Mouse (Mus musculus) ovary, postnatal 36 days (tissue): ENCODE results near the gene U2af2.
A peak's percentile ranks its signal among the peaks of the same experiment; 100 is the strongest.

ENCODE experiments used
- DNase-seq: peaks from one replicate; pipeline ENCODE4 v3.0.0; 2022; ENCODE audit warnings: low spot score, mixed read lengths

The U2af2 gene

DNA sequence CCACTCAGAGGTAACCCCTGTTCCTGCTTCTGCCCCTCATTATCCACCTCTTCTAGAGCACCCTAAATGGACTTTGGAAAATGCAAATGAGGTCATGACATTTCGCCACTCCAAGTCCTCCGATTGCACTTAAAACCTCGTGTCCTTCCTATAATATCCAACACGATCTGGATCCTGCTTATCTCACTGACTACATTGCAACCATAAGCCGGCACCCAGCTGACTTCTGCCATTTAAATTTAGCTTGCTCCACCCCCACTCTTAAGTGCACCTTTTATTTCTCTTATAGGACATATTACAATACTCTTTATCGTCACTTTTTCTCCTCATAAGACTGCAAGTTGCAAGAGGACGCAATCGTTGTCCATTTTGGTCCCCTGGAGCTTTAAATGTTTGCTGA, 24.5 kb upstream of the U2af2 start:
- no peak for DNase-seq

DNA sequence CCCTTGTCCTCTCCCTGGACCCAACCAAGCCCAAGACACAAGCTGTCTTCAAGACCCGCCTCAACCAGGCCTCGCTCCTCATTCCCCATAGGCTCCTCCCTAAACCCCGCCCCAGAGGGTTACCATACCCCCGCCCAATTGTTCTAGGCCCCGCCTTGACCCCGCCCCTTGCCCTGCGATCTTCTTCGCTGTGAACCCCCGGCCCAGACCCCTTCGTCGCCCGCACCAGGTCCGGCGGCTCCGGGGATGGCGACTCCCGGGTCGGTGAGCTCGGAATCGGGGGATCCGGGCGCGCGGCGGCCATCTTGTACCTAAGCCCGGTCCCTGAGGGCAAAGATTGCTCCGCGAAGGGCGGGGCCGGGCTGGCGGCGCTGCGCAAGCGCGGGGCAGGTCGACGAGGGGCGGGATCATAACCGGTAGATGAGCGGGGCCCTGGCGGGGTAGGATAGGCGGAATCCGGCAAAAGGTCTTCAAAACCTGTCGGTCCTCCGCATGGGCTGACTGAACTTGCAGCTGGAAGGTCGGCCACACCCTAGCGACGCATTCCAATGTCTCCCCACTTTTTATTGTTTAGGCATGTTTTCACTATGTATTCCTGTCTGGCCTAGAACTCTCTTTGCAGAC, 23.7 kb upstream of the U2af2 start, which contains the start of gene Zfp784:
TSS of gene Zfp784 (minus strand) at position 338 of the 624 bp plus-strand sequence.
- DNase-seq, result peak; percentile 94

DNA sequence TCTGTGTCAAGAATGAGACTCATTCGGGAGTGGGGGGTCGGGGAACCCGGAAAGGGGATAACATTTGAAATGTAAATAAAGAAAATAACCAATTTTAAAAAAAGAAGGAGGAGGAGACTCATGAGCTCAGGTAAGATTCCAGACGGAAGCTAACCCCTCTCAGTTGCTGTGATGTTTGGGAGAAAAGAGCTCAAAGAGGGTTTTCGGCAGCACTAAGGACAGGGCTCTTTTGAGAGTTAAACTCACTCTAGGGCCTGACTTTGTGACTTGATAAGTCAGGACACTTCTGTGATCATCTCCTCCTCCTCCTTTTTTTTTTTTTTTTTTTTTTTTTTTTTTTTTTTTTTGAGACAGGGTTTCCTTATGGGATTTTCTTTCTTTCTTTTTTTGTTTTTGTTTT, 23.0 kb upstream of the U2af2 start:
- DNase-seq, result no peak

DNA sequence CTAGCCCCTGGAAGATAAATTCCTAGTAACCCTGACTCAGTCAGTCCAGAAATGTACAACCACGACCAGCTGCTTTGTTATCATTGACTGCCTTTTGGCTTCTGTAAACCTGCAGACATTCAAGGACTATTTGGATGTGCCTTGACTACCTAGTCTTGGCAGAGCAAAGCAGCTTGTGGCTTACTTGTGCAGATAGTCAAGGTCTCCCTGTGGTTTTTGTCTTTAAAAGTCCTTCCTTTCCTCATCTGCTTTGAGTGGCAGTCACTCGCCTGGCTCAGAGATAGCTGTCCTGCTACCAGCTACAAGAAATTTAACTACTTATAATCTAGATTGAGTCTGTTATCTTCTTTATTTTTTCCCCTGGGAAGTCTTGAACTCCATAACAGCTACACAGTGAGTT, 17.0 kb upstream of the U2af2 start:
- DNase-seq, result no peak

DNA sequence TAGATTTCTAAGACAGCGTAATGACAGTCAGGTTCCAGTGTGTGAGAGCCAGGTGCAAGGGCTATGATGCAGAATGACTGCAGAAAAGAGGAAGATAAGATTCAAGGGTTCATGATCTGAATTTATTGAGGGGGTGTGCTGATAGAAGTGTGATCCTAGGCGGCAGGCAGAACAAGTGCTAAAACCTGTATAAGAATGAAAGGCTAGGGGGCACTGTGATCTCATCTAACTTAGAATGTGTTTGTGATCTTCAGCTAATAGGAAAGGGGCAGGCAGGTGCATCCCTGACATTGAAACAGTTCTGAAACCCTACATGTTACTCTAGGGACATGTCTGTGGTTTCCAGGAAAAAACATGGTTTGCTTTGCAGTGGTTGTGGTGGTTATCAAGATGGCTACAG, 15.8 kb upstream of the U2af2 start:
- no peak for DNase-seq

DNA sequence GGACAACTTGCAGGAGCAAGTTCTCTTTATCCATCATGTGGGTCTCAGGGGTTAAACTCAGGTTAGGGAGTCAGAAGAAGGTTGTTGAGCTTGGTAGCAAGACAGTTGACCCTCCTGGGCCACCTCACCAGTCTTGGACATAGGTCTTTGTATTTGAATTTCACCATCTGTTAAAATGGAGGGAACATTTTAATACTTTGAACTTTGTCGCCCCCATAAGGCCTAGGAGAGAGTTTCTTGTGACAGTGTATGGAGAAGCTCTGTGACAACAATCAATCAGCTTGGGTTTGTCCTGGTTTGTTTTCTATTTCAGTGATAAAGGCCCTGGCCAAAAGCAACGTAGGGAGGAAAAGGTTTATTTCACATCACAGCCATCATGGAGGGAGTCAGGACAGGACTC, 14.6 kb upstream of the U2af2 start:
- no peak for DNase-seq

DNA sequence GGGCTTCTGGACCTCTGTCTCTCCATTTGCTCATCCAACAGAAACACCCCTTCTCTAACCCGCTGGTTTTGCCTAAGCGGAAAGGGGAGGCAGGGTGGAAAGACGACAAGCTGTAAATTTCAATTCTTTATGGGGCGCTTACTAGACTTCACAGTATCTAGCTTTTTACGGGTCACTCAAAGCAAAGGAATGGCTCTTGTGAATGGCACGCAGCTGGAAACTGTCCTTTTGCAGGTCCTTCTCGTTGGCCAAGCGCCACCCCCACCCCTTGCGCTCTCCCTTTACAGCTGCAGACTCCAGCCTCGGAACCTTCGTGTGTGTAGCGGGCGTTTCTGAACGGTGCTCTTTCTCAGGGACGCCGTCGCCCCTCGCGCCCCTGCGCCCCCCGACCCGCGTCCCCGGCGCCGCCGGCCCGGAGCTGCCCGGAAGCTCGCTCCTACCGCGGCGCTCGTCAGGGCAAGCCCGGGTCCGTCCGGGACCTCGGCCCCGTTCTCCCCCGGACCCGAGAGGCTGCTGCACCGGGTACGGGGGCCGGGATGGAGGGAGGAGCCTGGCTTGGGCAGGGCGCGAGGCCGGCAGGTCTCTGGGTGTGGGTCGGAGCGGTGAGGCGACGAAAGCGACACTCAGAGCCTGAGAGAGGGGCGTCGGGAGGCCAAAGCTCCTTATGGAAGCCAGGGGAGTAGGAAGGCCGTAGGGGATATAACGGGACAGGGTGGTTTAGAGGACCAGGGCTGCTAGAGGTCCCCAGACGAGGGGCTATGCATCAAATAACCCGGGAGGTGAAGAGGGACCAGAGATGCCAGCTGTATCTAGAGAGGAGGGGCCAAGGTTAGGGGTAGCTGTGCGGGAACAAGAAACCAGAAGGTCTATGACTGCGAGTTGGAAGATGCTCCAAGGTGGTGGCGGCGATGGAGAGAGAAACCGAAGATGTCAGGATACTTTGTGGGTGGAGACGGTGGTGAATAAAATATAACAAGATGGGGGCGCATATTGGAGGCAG, 10.4 kb upstream of the U2af2 start, which contains the start of gene Zfp580:
TSS of gene Zfp580 (plus strand) at position 346 of the 1,000 bp plus-strand sequence.
- DNase-seq, result peak; percentile 78

DNA sequence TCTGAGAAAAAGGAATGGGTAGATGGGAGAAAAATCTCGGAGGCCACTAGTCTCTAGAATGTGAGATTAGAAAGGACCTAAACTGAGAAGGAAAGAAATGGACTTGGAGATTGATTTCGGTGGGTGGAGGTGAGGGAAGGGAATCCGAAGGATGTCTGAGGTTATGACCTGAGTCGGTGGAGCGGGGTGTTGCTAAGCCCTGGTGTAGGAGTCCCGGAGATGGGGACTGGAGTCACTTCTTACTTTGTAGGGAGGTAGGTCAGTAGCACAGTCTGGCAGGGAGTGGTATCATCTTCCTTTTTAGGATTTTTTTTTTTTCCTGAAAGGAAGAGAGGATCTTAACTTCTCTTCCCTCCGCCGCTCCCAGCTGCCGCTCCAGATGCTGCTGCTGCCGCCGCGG, 9.5 kb upstream of the U2af2 start:
- DNase-seq, result no peak

DNA sequence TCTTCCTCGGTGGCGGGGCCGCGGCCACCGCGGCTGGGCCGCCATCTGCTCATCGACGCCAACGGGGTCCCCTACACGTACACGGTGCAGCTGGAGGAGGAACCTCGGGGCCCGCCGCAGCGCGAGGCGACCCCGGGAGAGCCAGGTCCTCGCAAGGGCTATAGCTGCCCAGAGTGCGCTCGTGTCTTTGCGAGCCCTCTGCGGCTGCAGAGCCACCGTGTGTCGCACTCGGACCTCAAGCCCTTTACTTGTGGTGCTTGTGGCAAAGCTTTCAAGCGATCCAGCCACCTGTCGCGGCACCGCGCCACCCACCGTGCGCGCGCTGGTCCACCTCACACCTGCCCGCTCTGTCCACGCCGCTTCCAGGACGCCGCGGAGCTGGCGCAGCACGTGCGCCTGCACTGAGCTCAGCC, 9.0 kb upstream of the U2af2 start:
- no peak for DNase-seq

DNA sequence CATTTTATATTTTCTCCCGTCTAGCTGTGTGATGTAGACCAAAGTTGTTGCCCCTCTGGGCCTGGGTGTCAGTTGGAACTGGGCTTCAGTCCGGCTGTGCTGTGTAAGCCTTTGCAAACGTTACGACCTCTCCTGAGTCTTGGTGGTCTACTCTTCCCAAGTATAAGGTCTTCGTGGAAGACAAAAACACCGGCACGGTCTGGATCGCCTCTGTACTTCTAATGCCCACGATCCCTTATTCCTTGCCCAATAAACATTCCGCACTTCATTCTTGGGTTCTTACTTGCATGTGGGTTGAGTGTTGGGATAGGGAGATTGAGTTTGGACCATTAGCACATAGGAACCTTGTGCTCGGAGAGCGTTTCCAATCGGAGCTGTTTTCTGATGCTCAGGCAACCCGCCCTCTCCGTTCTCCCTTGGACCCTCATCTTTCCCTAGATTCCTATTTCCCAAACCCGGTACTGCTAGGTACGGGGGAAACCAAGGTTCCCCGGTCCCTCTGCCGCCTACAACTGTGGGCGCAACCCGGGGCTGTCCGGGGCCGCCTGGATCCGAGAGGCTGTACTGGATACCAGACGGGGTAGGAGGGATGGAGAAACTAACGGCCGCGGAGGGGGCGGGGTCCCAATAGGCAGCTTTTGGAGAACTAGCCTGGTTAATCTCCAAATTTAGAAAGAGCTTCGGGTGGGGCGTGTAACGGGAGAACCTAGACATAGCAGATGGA, 8.3 kb upstream of the U2af2 start:
- DNase-seq, result no peak

DNA sequence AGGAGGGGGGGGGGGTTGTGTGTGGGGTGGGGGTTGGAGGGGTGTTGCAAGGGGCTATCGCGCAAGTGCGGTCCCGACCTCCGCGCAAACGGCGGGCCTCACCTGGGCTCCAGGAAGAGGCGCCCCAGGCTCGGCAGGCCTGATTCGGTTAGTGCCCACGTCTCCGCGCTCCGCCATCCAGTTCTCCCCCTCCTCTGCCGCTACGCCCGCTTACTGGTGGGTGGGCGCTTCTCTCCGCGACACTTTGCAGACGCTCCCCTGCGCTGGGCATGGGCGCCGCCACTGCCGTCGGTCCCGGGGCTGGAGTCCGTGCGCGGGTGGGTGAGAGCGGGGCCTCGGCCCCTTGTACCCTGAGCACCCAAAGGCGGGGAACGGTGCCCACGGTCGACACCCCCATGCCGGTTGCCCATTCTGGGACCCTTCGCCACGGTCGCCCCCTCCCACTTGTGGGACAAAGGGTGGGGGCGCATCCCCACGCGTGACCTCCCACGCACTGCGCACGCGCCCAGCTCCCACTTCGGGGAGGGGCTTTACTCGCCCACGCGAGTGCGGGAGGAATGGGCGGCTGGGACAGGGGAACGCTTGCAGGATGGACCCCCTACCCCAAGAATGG, 5.2 kb upstream of the U2af2 start:
- DNase-seq, result no peak

DNA sequence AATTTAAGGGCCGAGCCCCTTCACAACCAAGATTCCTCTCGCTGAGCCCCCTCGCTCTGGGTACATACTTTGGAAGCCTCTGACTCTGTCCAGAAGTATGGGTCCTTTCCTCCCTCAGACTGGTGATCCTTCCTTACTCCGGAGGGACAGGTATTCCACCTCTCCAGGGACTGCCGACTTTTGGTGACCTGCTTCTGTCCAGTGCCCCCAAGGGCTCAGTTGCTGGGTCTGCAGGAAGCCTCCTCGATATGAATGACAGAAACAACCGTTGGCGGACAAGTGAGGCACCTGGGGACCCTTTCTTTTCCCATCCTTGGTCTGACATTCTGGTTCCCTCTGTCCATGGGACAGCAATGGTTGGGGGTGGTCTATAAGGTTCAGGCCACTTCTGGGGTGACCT, 4.6 kb upstream of the U2af2 start:
- DNase-seq, result no peak

DNA sequence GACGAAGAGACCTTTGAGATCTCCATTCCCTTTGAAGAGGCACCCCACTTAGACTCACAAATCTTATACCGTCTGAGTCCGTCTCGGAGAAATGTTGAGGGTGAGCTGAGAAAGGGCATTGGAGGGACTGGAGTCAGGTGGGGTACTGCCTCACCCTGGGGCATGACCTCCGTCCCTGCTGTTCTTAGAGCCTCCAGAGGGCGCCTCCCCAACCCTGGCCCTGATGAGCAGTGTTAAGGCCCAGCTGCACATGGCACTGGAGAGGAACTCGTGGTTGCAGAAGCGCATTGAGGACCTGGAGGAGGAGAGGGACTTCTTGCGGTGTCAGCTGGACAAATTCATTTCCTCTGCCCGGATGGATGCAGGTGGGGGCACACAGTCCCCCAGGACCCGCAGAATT, 4.1 kb upstream of the U2af2 start:
- DNase-seq, result no peak

DNA sequence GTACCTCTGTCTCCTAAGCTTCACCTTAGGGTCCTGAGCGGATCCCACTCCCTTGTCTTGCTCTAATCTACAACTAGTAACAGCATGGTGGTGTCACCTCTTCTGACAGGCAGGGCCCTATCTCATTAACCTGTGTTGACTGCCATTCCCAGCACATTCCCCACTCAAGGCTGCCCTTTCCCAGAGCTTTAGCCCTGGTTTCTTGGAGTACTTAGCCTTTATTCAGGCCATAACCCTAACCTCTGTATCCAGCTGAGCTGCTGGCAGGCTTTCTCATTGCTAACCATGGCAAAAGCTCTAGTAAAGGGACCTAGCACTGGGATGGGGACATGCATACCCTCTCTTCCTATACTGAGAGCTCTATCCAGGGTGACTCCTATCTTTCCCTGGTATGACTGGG, 3.3 kb upstream of the U2af2 start:
- DNase-seq, result no peak

DNA sequence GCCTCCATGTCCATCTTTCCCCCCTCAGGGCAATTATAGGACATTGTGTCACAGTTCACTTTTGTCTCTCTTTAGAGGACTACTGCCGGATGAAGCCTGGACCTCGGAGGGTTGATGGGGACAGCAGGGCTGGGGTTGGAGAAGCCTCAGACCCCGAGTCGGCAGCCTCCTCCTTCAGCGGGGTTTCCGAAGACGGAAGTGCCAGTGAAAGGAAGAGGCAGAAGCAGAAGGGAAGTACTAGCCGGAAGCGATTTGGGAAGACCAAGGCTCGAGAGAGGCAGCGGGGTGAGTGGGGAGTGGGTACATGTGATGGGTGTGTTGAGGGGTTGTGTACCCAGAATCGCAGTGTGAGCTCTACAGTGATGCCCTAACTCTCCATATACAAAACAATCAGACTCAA, 2.5 kb upstream of the U2af2 start:
- no peak for DNase-seq

DNA sequence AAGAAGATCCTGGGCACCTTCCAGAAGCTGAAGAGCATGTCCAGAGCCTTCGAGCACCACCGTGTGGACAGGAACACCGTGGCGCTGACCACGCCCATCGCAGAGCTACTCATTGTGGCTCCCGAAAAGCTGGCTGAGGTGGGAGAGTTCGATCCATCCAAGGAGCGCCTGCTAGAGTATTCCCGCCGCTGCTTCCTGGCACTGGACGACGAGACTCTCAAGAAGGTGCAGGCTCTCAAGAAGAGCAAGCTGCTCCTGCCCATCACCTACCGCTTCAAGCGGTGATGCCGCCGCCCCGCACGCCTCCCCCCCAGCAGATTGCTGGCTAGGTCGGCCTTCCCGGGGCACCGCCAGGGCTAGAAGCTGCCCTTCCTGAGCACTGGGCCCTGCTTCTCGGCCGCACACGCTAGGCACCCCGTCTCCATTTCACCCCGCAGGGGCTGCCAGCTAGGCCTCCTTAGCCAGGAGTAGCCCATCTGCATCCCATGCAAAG, 1.7 kb upstream of the U2af2 start:
- DNase-seq, result peak; percentile 81

DNA sequence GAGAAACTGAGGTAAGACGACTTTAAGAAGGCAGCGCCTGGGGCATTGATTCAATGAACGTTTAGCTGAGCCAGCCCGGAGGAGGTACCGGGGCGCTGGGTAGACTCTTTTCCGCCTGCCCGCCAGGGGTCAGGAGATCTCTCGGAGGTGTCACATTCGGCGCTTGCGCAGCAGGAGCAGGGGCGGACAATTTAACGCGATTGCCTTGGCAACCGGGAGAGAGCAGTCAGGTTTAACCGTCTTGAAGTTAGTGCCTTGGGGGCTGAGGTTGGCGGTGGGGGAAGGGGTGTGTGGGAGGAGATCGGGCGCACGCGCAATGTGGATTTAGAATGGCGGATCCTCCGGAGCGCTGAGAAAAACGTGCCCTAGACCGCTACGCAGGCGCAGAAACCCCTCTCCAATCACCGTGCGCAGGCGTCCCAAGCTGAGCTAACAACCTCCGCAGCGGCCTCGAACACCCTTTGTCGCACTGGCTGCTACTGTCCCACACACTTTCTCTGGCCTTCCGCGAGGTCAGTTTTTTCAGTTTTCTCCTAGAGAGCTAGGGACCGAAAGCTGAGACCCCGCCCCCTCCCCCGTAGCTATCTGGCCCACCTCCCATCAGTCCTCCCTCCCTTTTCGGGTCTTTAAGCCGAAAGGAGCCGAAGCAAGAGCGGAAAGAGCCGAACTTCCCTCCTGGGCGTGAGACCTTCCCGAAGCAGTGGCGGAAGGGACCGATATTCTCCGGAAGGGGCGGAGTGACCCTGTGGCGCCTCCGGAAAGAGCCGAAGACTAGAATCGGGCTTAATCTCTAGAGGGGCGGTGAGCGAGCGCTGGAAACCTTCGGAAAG, 784 bp upstream of the U2af2 start:
- DNase-seq, result peak; percentile 97

DNA sequence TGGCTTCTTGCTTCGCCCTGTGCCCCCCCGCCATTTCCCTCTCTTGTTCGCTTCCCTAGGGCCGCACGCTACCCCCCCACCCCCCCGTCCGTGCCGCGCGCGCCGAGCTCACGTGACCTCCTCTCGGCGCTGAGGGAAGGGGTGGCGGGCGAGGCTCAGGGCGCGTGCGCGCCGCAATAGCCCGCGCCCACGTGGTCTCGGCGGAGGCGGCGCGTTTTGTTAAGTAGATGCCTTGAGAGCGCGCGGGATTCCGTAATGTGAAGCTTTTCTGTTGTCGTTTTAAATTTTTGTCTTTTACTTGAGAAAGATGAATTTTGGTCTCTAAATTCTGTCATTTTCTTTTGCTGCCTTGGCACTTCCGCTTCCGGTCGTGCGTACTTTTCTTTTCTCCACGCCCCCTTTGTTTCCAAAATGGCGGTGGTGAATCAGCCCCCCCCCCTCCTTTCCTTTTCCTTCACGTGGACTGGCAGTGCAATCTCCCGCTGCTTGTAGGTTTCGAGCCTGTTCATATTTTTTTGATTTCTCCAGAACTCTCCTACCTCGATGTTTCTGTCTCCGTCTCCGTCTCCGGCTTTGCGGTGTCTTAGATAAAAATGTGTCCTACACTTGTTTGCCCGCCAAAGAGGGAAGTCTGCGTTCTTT, 538 bp downstream of the U2af2 start:
- no peak for DNase-seq

DNA sequence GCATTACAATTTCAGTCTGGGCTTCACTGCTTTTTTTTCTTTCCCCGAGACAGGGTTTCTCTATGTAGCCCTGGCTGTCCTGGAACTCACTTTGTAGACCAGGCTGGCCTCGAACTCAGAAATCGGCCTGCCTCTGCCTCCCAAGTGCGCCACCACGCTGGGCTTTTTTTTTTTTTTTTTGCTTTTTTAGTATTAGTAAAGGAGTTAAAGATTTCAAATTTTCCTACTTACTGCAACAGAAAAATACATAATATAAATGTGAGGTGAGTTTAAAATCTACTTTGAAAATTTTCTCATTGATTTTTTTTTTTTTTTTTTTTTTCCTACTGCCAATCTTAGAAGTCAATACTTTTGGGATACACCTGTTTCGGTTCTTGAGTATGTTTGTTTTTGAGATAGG, 2.9 kb downstream of the U2af2 start:
- DNase-seq, result no peak

DNA sequence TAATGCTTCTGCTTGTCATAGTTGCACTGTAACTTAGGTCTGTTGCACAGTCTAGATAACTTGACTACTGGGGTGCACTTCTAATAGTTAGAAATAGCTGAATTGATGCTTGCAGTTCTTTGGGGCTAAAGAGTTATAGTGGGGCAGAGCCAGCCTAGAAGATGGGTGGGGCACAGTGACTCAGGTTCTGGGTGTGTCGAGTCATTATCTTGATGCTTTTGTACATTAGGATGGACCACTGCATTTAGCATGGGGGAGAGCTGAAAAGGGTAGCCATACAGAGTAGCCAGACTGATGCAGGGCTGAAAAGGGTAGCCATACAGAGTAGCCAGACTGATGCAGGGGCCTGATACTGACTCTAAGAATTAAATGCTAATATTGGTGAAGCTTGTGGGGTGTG, 11.6 kb downstream of the U2af2 start:
- no peak for DNase-seq

DNA sequence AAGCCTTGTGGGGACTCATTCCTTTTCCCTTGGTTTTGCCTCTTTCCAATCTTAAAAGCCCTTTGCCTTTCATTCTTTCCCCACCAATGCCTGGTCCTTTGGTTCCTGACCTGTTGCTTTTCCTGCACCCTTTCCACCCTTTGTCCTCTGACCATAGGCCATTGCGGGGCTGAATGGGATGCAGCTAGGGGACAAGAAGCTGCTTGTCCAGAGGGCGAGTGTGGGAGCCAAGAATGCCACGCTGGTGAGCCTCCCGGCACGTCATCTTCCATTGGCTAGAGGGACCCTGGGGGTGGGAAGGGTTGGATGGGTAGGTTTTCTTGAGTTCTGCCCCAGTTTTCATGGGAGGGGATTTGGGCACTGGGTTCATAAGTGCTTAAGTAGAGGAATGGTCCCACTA, 13.0 kb downstream of the U2af2 start:
- no peak for DNase-seq
